Mouse (Mus musculus): ENCODE data around the gene Slc43a2. TPM values are rescaled to one million over a fixed set of nuclear protein-coding genes. Genes with fewer than 3 reads are reported as not detected.
"Not testable (repeated sequence)": the region's sequence is repeated elsewhere in the genome, so short reads cannot be mapped to it uniquely, and the experiment has no call there.

Slc43a2 gene
- polyA plus RNA-seq, 1 experiment from 2014 or later = 5.9 TPM

DNA sequence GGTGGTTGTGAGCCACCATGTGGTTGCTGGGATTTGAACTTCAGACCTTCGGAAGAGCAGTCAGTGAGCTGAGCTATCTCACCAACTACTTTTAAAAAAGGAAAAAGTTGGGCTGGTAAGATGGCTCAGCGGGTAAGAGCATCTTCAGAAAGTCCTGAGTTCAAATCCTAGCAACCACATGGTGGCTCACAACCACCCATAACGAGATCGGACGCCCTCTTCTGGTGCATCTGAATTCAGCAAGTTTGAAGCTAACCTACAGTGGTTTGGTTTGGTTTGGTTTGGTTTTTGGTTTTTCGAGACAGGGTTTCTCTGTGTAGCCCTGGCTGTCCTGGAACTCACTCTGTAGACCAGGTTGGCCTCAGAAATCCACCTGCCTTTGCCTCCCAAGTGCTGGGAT lies 24.5 kb downstream of the Slc43a2 start:
- H3K9me3 ChIP-seq (ENCODE audit: control insufficient read depth, low read length); H3K9ac ChIP-seq (ENCODE audit: low read depth, low read length); DNase-seq (ENCODE audit: low spot score); H3K27me3 ChIP-seq (ENCODE audit: control insufficient read depth, insufficient read depth, low read length); H3K36me3 ChIP-seq (ENCODE audit: control insufficient read depth, insufficient read depth, low read length); ATAC-seq (ENCODE audit: low FRiP score); H3K4me3 ChIP-seq (ENCODE audit: low read depth, low read length); H3K27ac ChIP-seq (ENCODE audit: low read depth, low read length); H3K4me2 ChIP-seq (replicated peaks; ENCODE audit: low read depth, low read length); H3K4me1 ChIP-seq (replicated peaks; ENCODE audit: control insufficient read depth, insufficient read depth, low read length): not testable (repeated sequence)
- 90% methylated on average over 6 of the region's 6 CpGs for WGBS

DNA sequence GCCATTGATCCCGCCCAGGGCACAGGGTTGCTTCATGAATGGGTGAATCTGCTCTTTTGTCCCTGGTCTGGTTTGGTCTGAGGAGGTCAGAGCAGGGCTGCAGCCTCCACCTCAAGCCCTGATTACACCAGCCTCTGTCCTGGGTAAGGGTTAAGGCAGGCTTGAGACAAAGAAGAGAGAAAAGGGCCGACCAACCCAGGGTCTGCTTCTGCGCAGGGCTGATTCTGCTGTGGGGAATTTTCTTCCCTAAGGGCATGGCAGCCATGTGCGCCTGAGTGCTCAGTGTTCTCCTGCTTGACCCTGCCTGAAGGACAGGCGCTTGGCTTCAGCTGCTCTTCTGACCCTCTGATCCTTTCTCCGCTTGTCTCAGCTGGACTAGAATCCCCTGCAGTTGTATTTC lies 25.6 kb downstream of the Slc43a2 start:
- Histone ChIP-seq H3K4me1 (replicated peaks; ENCODE audit: control insufficient read depth, insufficient read depth, low read length) (no peaks in the 10 kb centered on the region), H3K4me3 (ENCODE audit: low read depth, low read length) (no peak overlapping the region), H3K27ac (ENCODE audit: low read depth, low read length) (no peak overlapping the region), H3K4me2 (replicated peaks; ENCODE audit: low read depth, low read length) (no peak overlapping the region), H3K9ac (ENCODE audit: low read depth, low read length) (no peak overlapping the region), H3K9me3 (ENCODE audit: control insufficient read depth, low read length) (no peaks in the 10 kb centered on the region), H3K27me3 (ENCODE audit: control insufficient read depth, insufficient read depth, low read length) (no peaks in the 10 kb centered on the region), H3K36me3 (ENCODE audit: control insufficient read depth, insufficient read depth, low read length) (no peaks in the 10 kb centered on the region)
- DNase-seq (ENCODE audit: low spot score) (no peak), ATAC-seq (ENCODE audit: low FRiP score) (no peak)
- 76% methylated on average over 6 of the region's 6 CpGs for WGBS

- WGBS = 85% methylated on average over 1 of the region's 1 CpGs
- Histone ChIP-seq H3K4me1 (replicated peaks; ENCODE audit: control insufficient read depth, insufficient read depth, low read length) (no peaks in the 10 kb centered on the region), H3K27ac (ENCODE audit: low read depth, low read length) (no peak overlapping the region), H3K4me3 (ENCODE audit: low read depth, low read length) (no peak overlapping the region), H3K9ac (ENCODE audit: low read depth, low read length) (no peak overlapping the region), H3K36me3 (ENCODE audit: control insufficient read depth, insufficient read depth, low read length) (no peaks in the 10 kb centered on the region), H3K4me2 (replicated peaks; ENCODE audit: low read depth, low read length) (no peak overlapping the region), H3K9me3 (ENCODE audit: control insufficient read depth, low read length) (no peaks in the 10 kb centered on the region), H3K27me3 (ENCODE audit: control insufficient read depth, insufficient read depth, low read length) (no peaks in the 10 kb centered on the region)
- no peak for ATAC-seq (ENCODE audit: low FRiP score)
- no peak for DNase-seq (ENCODE audit: low spot score)
Measured at GRCm38 (mm10) chr11:75558101-75558500, 26.6 kb downstream of the Slc43a2 start.

GRCm38 (mm10) chr11:75559870-75560504 lies 28.5 kb downstream of the Slc43a2 start:
- Histone ChIP-seq H3K27me3 (ENCODE audit: control insufficient read depth, insufficient read depth, low read length) (no peaks in the 10 kb centered on the region), H3K9ac (ENCODE audit: low read depth, low read length) (no peak overlapping the region), H3K4me2 (replicated peaks; ENCODE audit: low read depth, low read length) (no peak overlapping the region), H3K4me3 (ENCODE audit: low read depth, low read length) (no peak overlapping the region), H3K36me3 (ENCODE audit: control insufficient read depth, insufficient read depth, low read length) (no peaks in the 10 kb centered on the region), H3K27ac (ENCODE audit: low read depth, low read length) (no peak overlapping the region), H3K9me3 (ENCODE audit: control insufficient read depth, low read length) (no peaks in the 10 kb centered on the region), H3K4me1 (replicated peaks; ENCODE audit: control insufficient read depth, insufficient read depth, low read length) (no peaks in the 10 kb centered on the region)
- no peak for DNase-seq (ENCODE audit: low spot score)
- WGBS = 91% methylated on average over 8 of the region's 8 CpGs
- ATAC-seq (ENCODE audit: low FRiP score) = no peak

- 76% methylated on average over 14 of the region's 14 CpGs for WGBS
- Histone ChIP-seq H3K9me3 (ENCODE audit: control insufficient read depth, low read length) (no peaks in the 10 kb centered on the region), H3K9ac (ENCODE audit: low read depth, low read length) (no peak overlapping the region), H3K27me3 (ENCODE audit: control insufficient read depth, insufficient read depth, low read length) (no peaks in the 10 kb centered on the region), H3K4me1 (replicated peaks; ENCODE audit: control insufficient read depth, insufficient read depth, low read length) (no peaks in the 10 kb centered on the region), H3K36me3 (ENCODE audit: control insufficient read depth, insufficient read depth, low read length) (no peaks in the 10 kb centered on the region), H3K4me2 (replicated peaks; ENCODE audit: low read depth, low read length) (no peak overlapping the region), H3K27ac (ENCODE audit: low read depth, low read length) (no peak overlapping the region), H3K4me3 (ENCODE audit: low read depth, low read length) (no peak overlapping the region)
- DNase-seq (ENCODE audit: low spot score) (no peak), ATAC-seq (ENCODE audit: low FRiP score) (no peak)
Measured at GRCm38 (mm10) chr11:75560530-75561409, 29.3 kb downstream of the Slc43a2 start.

GRCm38 (mm10) chr11:75561410-75561791 lies 29.9 kb downstream of the Slc43a2 start:
- H3K27ac ChIP-seq (ENCODE audit: low read depth, low read length) = no peak overlapping the region
- H3K4me3 ChIP-seq (ENCODE audit: low read depth, low read length) = no peak overlapping the region
- DNase-seq (ENCODE audit: low spot score) (no peak), ATAC-seq (ENCODE audit: low FRiP score) (no peak)
- no peaks in the 10 kb centered on the region for H3K27me3 ChIP-seq (ENCODE audit: control insufficient read depth, insufficient read depth, low read length)
- H3K9me3 ChIP-seq (ENCODE audit: control insufficient read depth, low read length) = no peaks in the 10 kb centered on the region
- WGBS = 85% methylated on average over 5 of the region's 5 CpGs
- H3K4me1 ChIP-seq (replicated peaks; ENCODE audit: control insufficient read depth, insufficient read depth, low read length) = no peaks in the 10 kb centered on the region
- no peaks in the 10 kb centered on the region for H3K36me3 ChIP-seq (ENCODE audit: control insufficient read depth, insufficient read depth, low read length)
- no peak overlapping the region for H3K9ac ChIP-seq (ENCODE audit: low read depth, low read length)
- H3K4me2 ChIP-seq (replicated peaks; ENCODE audit: low read depth, low read length) = no peak overlapping the region

GRCm38 (mm10) chr11:75562840-75563239 lies 31.3 kb downstream of the Slc43a2 start:
- Histone ChIP-seq H3K36me3 (ENCODE audit: control insufficient read depth, insufficient read depth, low read length) (no peaks in the 10 kb centered on the region), H3K27me3 (ENCODE audit: control insufficient read depth, insufficient read depth, low read length) (no peaks in the 10 kb centered on the region), H3K9ac (ENCODE audit: low read depth, low read length) (no peak overlapping the region), H3K27ac (ENCODE audit: low read depth, low read length) (no peak overlapping the region), H3K4me1 (replicated peaks; ENCODE audit: control insufficient read depth, insufficient read depth, low read length) (no peaks in the 10 kb centered on the region), H3K4me2 (replicated peaks; ENCODE audit: low read depth, low read length) (no peak overlapping the region), H3K4me3 (ENCODE audit: low read depth, low read length) (no peak overlapping the region), H3K9me3 (ENCODE audit: control insufficient read depth, low read length) (no peaks in the 10 kb centered on the region)
- WGBS = 87% methylated on average over 8 of the region's 8 CpGs
- ATAC-seq (ENCODE audit: low FRiP score) = no peak
- no peak for DNase-seq (ENCODE audit: low spot score)

GRCm38 (mm10) chr11:75563851-75564548 lies 32.5 kb downstream of the Slc43a2 start:
- Histone ChIP-seq H3K36me3 (ENCODE audit: control insufficient read depth, insufficient read depth, low read length) (no peaks in the 10 kb centered on the region), H3K9ac (ENCODE audit: low read depth, low read length) (no peak overlapping the region), H3K4me3 (ENCODE audit: low read depth, low read length) (no peak overlapping the region), H3K4me2 (replicated peaks; ENCODE audit: low read depth, low read length) (no peak overlapping the region), H3K27ac (ENCODE audit: low read depth, low read length) (no peak overlapping the region), H3K27me3 (ENCODE audit: control insufficient read depth, insufficient read depth, low read length) (no peaks in the 10 kb centered on the region), H3K4me1 (replicated peaks; ENCODE audit: control insufficient read depth, insufficient read depth, low read length) (no peaks in the 10 kb centered on the region), H3K9me3 (ENCODE audit: control insufficient read depth, low read length) (no peaks in the 10 kb centered on the region)
- no peak for ATAC-seq (ENCODE audit: low FRiP score)
- DNase-seq (ENCODE audit: low spot score) = no peak
- 68% methylated on average over 18 of the region's 18 CpGs for WGBS
